Mouse (Mus musculus): ENCODE measurements around the gene Fam102b. TPM values are rescaled to one million over a fixed set of nuclear protein-coding genes. Genes with fewer than 3 reads are reported as not detected.
A peak's percentile ranks its signal among the peaks of the same experiment; 100 is the strongest.

Gene Fam102b
- total RNA-seq (2015; ENCODE audit: low replicate concordance) (5.0 and 8.3 TPM in 2 replicates), total RNA-seq (2017; ENCODE audit: low replicate concordance) (1.7 and 3.3 TPM in 2 replicates)

DNA sequence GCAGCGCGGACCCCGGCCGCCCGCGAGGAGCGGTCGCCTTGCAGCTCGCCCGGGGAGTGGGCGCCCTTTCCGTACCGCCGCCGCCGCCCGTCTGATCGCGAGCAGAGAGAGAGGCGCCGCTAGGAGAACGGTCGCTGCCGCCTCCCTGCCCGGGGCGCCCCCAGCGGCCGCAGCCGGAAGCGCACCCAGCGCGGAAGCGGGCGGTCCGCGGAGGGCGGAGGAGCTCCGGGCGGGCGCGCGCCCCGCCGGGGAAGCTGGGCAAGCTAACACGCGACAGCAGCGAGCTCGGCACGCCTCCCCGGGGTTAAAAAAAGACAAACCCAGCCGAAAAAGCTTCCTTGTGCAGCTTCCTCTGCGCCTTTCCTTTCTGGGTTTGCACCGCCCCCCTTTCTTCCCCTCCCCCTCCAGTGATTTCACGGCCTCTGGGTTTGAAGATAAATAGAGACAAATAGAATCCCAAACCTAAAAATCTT, at the start of gene Fam102b:
Gene Fam102b, minus strand, starts transcription at position 93 of the 473 bp plus-strand sequence.
- ATAC-seq (replicated peaks; ENCODE audit: low FRiP score, poor library complexity, severe bottlenecking): peak; percentile 78

DNA sequence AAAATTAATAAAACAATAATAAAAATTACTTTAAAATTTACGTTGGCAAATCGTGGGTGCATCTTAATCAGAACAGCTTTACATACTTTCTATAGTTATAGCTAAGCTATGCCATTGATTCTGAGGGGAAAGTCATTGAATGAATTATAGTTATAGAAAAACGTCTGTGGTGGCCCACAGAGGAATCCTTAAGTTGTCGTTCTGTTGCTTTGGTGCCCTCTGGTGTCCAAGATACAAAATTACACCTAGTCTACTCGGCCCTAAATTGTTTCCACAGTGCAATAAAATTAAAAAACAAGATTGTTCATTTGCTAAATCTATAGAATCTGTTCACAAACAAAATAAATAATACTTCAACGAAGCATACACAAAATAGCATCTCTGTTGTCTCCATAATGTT, 35.6 kb upstream of the Fam102b start:
- ATAC-seq (replicated peaks; ENCODE audit: low FRiP score, poor library complexity, severe bottlenecking): 0 out of 2 replicates have a peak, but pooled peaks have one; percentile 52

DNA sequence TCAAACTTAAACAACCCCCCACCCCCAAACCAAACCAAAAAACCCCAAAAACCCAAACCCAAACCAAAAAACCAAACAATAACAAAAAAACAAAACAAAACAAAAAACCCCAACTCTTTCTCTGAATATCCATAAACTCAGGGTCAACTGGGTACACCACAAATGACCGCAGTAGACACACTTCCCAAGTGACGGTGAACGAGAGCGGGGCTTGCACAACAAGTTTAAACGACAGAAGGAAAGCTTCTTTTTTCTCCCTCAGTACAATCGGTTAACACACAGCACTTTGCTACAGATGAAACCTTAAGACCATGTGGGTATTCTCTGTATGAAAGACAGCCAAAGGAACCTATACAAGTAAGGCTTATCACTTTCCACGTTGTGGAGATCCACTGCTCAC, 35.0 kb upstream of the Fam102b start:
- ATAC-seq (replicated peaks; ENCODE audit: low FRiP score, poor library complexity, severe bottlenecking): no peak

DNA sequence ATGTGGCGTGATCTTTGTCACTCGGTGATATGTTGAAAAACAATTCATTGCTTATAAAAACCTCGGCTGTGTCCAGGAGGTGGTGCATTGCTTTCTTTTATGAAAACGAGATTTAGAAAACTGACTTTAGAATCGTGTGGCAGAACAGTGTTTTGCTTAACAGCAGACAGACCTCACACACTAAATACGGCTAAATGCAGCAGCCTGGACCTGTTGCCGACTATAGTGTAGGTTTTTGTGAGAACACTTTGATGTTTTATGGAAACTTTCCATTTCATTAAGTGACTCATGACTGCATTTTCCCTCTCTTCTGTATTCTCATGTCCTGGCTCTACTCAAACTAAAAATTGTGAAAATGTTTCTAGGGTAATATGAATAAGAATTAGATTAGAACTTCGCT, 32.5 kb upstream of the Fam102b start:
- ATAC-seq (replicated peaks; ENCODE audit: low FRiP score, poor library complexity, severe bottlenecking): no peak

DNA sequence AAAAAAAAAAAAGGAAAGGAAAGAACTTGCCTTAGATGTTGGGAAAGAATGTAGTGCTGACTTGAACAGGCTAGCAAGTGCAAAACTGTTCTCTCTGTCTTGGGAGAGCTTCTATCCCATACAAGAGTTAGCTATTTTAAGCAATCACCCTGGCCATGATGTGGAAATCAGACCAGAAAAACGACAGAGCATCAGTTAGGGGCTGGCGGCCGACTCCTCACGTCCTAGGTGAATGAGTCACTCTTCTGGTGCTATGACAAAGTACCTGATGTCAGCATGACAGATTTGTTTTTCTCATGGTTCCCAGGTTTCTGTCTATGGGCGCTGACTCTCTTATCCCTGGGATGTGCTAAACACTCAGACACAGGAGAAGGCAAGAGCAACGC, 24.5 kb upstream of the Fam102b start:
- no peak for ATAC-seq (replicated peaks; ENCODE audit: low FRiP score, poor library complexity, severe bottlenecking)

DNA sequence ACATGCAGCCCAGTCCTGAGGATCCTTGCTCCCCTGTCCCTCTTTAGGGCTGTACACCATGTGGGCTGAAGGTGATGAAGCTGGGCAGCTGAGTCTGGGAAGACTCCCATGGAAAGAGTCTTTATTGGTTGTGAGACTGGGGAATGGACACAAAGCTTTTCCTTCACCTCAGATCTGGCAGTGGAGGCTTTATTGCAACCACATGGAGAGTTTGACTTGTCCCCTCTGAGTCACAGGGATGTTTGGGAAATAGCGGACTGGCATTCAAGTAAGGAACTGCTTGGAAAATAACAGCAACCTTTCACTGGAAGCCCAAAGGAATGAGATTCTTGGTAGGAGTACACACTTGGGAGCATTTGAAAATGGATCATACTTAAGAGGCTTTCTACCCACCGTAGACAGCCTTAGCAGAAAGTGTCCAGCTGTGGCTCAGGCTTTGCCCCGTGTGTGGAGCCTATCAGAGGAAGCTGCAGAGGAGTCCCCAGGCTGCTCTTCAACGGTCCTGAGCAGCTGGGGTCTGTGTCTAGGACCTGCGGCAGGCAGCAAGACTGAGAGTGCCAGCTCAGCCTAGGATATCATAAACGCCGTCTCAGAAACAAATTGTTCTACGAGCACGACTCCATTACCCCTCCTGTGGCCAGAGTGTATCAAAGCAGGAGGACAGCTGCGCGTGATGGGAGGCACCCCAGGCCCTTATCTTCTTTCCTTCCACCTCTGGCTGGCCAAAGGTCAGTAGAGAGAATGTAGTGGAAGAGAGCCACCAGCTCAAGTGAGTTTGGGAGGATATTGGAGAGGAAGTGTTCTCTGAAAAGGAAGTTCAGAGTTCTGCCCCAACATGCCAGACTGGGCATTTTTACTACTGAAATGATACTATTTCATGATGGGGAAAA, 23.9 kb upstream of the Fam102b start:
- no peak for ATAC-seq (replicated peaks; ENCODE audit: low FRiP score, poor library complexity, severe bottlenecking)

DNA sequence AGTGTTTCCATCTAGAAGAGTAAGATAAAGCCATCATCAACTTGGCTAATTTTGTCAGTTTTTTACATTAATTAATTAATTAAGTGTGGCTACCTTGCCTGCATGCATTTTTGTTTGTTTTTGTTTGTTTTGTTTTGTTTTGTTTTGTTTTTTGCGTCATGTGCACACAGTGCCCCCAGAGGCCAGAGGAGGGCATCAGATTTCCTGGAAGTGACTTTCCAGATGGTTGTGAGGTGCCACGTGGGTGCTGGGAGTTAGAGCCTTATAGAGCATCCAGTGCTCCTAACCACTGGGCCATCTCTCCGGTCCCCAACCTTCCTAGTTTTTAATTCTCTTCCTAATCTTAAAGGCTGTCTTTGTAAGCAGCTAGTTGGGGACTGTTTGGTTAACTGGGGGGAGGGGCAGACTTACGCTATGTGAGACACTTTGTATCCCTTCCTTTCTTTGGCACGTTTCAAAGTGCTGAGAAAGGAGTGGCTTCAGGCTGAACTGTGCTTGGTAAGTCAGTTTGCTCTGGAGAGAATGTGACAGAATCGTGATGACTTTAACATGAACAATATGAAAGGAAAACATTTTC, 20.4 kb upstream of the Fam102b start:
- ATAC-seq (replicated peaks; ENCODE audit: low FRiP score, poor library complexity, severe bottlenecking): no peak

DNA sequence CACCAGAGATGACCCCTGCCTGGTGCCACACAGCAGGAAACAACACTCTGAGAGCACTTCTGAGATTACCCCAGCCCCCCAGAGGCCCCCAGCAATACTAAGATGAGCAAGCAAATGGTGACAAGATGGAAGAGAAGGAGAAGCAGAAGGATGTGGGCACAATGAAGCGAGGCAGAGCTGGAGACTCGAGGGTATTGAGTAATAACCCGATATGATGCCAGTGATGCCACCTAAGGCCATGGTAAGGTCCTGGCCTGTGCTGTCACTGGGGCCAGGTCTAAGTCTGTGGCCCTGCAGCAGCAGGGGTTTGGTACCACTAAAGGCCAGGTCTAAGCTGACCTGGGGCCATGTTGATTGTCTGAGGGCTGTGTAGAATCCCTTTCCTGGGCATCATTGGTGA, 19.0 kb upstream of the Fam102b start:
- ATAC-seq (replicated peaks; ENCODE audit: low FRiP score, poor library complexity, severe bottlenecking): no peak

DNA sequence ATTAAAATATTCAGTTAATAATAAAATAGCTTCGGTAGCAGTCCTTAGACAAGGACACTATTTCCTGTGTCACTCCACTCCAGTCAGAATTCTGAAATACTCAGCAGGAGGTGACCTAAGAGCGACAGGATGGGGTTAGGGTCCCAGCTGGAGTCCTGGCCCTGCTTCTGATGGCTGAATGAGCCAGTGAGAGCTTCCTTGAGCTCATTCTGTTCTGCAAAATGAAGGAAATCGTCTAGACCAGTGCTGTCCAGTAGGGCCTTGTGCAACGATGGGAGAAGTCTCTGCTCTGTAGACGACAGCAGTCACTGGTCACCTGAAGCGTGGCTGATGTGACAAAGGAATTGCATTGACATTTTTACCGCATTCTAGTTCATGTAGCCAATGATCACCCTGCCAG, 16.0 kb upstream of the Fam102b start:
- ATAC-seq (replicated peaks; ENCODE audit: low FRiP score, poor library complexity, severe bottlenecking): no peak

DNA sequence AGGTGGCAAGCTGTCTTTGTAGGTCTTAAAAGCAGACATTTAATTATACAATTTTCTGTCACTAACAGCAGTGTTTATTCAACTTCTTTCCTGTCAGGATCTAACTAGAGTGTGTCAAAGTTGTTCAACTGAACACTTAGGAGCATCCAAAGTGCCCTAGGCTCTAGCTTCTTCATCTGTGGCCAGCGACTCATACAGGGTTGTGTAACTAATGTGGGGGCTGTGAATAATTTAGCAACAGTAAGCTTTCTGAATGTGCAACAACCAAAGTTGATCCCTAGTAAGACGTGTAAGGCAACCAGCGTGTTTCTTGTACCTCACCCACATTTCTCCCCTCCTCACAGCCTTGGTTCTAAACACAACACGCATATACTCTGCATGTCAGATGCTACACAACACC, 13.5 kb upstream of the Fam102b start:
- no peak for ATAC-seq (replicated peaks; ENCODE audit: low FRiP score, poor library complexity, severe bottlenecking)

DNA sequence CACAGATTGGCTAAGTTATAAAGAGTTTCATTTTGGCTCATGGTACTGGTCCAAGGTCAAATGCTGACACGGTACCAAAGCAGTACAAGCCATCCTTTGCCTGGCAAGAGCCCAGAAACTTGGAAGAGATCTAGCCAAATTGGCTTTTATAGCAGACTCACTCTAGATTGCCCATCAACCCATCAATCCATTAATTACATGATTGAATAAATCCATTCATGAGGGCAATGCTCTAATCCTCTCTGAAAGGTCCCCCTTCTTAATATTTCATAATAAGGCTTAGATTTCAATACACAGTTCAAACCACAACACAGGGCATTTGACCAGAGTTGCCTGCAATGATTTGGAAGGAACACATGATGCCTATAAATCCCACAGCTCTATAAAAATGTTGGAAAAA, 7.0 kb upstream of the Fam102b start:
- ATAC-seq (replicated peaks; ENCODE audit: low FRiP score, poor library complexity, severe bottlenecking): no peak

DNA sequence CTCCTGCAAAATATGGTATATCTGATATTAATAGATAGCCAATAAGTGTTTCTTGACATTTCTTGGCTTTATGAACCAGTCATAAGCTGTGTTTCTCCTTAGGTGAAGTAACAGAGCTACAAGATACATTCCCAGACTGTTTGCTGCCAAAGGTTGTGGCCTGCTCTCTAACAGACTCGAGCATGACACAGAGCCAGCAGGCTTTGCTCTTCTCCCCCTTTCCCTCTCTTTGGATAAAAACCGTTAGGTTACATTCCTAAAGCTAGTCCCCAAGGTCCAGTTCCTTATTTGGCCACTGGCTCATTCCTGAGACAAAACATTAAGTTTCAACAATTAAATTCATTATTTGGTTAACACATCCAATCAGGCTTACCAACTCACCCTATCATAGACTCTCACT, 4.9 kb upstream of the Fam102b start:
- ATAC-seq (replicated peaks; ENCODE audit: low FRiP score, poor library complexity, severe bottlenecking): no peak

DNA sequence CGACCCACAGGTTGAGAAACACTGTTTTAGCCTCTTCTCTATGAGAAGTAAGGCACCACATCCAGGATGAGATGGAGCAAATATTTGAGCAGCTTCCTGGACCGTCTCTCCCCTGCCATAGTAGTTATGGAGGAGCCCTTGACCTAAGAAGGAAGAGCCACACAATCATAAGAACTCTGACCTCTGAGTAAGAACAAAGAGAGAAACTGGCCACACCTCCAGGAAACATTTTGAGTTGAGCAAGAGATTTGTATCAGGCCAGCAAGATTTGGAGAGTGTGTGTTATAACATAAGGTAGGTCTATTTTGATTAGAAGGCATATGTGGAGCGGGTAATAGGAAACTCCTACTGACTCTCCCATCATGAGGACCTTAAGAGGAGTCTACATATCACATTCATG, 4.2 kb upstream of the Fam102b start:
- ATAC-seq (replicated peaks; ENCODE audit: low FRiP score, poor library complexity, severe bottlenecking): no peak

DNA sequence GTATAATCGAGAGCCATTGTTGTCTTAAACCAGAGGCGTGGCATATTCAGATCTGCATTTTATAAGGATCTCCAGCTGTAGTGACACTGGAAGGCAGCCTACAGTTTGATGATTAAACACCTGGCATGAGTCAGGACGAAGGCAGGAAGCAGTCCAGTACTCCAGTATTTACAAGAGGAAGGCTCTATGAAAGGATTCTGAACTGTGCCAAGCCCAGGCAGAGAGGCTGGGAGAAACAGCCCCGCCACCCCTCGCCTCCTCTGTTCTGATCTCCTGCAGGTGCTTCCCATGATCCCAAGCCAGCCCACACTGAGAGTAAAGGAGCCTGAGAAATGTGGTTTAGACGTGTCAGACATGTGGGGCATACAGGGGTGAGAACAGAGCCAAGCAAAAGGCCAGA, 3.4 kb upstream of the Fam102b start:
- ATAC-seq (replicated peaks; ENCODE audit: low FRiP score, poor library complexity, severe bottlenecking): no peak

DNA sequence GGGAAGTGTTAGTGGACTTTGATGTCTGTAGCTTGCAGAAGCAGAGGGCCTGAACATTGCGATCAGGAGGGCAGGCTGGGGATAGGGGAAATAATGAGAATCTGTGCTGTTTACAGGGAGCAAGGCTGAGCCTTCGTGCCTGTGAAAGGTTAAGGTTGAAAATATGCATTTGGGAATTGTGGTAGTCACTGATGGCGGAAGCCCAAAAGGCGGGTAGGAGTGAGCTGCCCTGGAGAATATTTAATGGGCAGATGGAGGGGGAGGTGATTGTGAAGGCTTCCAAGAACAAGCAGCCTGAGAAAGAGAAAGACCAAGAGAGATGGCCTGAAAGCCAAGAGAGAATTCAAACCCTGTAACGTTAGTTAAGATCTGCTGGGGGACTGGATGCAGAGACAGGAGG, 2.3 kb upstream of the Fam102b start:
- ATAC-seq (replicated peaks; ENCODE audit: low FRiP score, poor library complexity, severe bottlenecking): no peak

DNA sequence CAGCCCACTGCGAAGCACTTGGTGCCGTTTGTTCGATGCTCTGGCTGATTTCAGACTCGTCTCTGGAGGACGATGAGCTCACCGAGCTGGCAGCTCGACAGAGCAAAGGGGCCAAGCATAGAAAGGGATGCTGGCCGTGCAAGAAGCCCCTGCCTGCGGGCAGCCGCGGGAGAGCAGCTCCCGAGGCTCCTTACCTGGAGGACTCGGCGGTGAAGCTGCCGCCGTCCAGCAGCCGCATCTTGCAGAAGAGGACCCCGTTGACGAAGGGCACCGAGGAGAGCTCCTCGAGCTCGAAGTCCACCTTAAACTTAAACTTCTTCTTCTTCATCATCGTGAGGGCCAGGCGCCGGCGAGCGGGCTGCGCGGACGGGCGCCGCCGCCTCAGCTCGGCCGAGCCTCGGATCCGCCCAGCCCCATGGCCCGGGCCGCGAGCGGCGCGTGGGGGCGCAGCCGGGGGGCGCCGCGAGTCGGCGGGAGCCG, 376 bp downstream of the Fam102b start:
- no peak; the same call in 1 of the 2 replicates for ATAC-seq (replicated peaks; ENCODE audit: low FRiP score, poor library complexity, severe bottlenecking)

DNA sequence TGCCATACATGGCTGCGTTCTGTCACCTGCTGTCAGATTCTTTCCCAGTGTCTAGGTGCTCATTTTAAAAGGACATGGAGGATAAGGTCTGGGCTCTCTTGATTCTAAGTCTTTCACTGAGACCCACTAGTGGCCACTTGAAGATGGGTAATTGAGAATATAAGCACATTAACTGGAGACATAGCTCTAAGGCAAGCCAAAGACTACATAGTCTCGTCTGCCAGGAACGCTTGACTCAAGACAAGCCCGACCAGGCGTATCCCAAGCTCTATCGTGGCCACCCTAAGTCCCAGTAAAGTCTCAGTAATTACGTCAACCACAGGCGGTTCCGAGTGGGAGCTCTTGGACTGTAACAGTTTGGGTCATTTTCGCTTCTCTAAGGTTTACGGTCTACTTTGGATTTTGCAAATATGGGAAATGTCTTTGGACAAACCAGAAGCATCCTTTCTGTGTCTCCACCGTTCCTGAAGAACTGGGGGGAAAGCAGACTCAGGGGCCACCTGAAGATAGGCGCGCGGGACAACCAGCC, 881 bp downstream of the Fam102b start:
- no peak for ATAC-seq (replicated peaks; ENCODE audit: low FRiP score, poor library complexity, severe bottlenecking)

DNA sequence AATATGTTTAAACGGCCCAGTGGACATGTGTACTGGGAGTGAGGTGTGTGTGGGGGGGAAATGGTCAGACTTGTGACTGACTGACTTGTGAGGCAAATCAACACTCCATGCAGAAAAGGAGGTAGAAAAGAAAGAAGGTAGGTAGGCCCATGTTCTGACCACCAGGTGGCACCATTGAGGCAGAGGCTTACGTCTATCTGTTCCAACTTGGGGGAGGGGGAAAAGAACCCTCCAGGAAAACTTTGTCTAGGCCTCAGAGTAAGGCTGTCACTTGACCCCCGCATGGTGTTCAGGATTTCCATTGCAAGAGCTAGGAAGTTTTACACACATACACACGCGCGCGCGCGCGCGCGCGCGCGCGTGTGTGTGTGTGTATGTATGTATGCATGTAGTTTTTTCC, 1.8 kb downstream of the Fam102b start:
- ATAC-seq (replicated peaks; ENCODE audit: low FRiP score, poor library complexity, severe bottlenecking): 0 out of 2 replicates have a peak, but pooled peaks have one; percentile 66

DNA sequence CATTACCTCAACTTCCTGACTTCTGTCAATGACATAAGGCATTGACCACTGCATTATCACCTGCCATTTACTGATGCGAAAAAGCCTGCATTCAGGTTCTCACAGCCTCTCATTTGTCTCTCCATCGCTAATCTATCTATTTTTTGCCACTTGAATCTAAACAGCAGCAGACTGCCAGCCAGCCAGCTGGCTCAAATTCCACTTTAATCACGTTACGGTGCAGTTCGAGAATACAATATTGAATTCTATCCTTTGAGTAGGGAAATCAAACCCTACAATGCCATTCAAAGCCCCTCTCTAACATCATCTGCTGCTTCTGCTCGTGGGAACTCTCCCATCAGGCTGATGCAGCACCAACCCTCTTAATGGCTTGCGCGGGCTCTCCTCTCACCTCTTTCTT, 4.3 kb downstream of the Fam102b start:
- no peak for ATAC-seq (replicated peaks; ENCODE audit: low FRiP score, poor library complexity, severe bottlenecking)

DNA sequence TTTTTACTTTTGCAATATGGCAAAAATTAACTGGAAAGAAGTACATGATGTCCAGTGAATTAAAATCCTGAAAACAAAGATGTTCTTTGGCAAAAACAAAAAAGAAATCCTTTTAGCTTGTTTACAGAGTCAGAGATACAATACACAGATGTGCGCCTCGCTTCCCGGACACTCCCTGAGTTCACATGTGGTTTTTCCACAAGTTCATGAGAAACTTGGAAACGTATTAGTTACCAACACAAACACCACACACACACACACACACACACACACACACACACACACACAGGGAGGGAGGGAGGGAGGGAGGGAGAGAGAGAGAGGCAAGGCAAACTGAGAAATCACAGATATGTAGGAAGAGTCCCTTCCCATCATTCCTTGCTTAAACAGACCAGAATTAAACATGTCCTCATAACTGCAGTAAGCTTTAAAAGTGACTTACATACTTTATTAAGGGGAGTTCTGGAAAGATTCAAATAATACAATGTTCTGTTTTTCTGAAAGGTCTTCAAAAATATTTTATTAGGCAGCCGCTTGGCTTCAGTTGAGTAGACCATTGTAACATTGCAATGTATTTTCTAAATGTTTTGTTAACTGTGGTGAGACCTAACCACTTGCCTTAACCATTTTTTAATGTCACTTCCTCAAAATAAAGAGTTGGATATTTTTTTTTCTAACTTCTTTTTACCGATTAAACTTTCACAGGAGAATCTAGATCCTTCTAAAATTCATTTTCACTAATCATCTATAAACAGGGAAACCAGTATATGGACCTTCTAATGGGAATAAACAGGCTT, 5.5 kb downstream of the Fam102b start:
- ATAC-seq (replicated peaks; ENCODE audit: low FRiP score, poor library complexity, severe bottlenecking): no peak
